Mouse (Mus musculus) intestine, embryonic 15.5 days (tissue): ENCODE results near the gene Homer3. TPM values are rescaled to one million over a fixed set of nuclear protein-coding genes. Genes with fewer than 3 reads are reported as not detected.
A peak's percentile ranks its signal among the peaks of the same experiment; 100 is the strongest.

Experiments
- ATAC-seq: fragments of 200-750 bp; cut with Nextera tagmentation; 2 replicates; pipeline ENCODE4 v1.8.0; 2017; ENCODE audit warnings: moderate TSS enrichment, moderate library complexity
- H3K27ac ChIP-seq: fragments of 300-500 bp; sonication (generic); 2 replicates; pipeline ENCODE4 v1.5.1; 2015; ENCODE audit warnings: mild to moderate bottlenecking, inconsistent platforms
- H3K27me3 ChIP-seq: fragments of 300-500 bp; sonication (generic); replicated peaks from 2 replicates; pipeline ENCODE4 v1.6.1; 2015; ENCODE audit warnings: inconsistent platforms
- H3K36me3 ChIP-seq: fragments of 300-500 bp; sonication (generic); 2 replicates; pipeline ENCODE4 v1.6.1; 2015; ENCODE audit warnings: inconsistent platforms
- H3K4me1 ChIP-seq: fragments of 300-500 bp; sonication (generic); replicated peaks from 2 replicates; pipeline ENCODE4 v1.6.1; 2015; ENCODE audit warnings: inconsistent platforms
- H3K4me2 ChIP-seq: fragments of 300-500 bp; sonication (generic); replicated peaks from 2 replicates; pipeline ENCODE4 v1.6.1; 2015; ENCODE audit warnings: mild to moderate bottlenecking, inconsistent platforms
- H3K4me3 ChIP-seq: fragments of 300-500 bp; sonication (generic); replicated peaks from 2 replicates; pipeline ENCODE4 v1.5.1; 2015; ENCODE audit warnings: inconsistent platforms
- H3K9ac ChIP-seq: fragments of 300-500 bp; sonication (generic); 2 replicates; pipeline ENCODE4 v1.6.1; 2015; ENCODE audit warnings: inconsistent platforms
- H3K9me3 ChIP-seq: fragments of 300-500 bp; sonication (generic); 2 replicates; pipeline ENCODE4 v1.6.1; 2016; ENCODE audit warnings: inconsistent platforms
- WGBS: fragments of 180-500 bp; shearing (Covaris S2); methylation state at CpG from one replicate; pipeline ENCODE4 v1.1.7; 2015; 5-methylcytosine and 5-hydroxymethylcytosine counted together
- polyA plus RNA-seq: library from polyadenylated mRNA; unstranded; fragments of >200 nt; fragmentation: Nextera tagmentation; extraction: Ambion mirVana; gene quantifications from 2 replicates; pipeline ENCODE4 v1.2.1, GENCODE M21; 2015

Homer3 gene
- polyA plus RNA-seq, 1 experiment from 2014 or later, result 31.5 TPM

GRCm38 (mm10) chr8:70329124-70329834, 46.7 kb downstream of the Homer3 start, which contains the start of gene Gdf1:
TSS of gene Gdf1 (plus strand) at chr8:70329817.
- peaks cover 14% of the 10 kb centered on the region for H3K4me1 ChIP-seq
- H3K27me3 ChIP-seq, result peaks cover 3% of the 10 kb centered on the region; the same call in 1 of the 2 replicates
- peak within 1 kb of the TSS; percentile 39 for H3K4me2 ChIP-seq
- no peak within 1 kb of the TSS for H3K9ac ChIP-seq
- H3K27ac ChIP-seq, result no peak within 1 kb of the TSS
- no peaks in the 10 kb centered on the region for H3K9me3 ChIP-seq
- WGBS, result 32% methylated on average over 14 of the region's 14 CpGs
- peaks cover 29% of the 10 kb centered on the region for H3K36me3 ChIP-seq
- ATAC-seq, result peak; percentile 17; the same call in 1 of the 2 replicates
- 0 out of 2 replicates have a peak within 1 kb of the TSS, but pooled peaks have one; percentile 10 for H3K4me3 ChIP-seq

GRCm38 (mm10) chr8:70329835-70330740, 47.5 kb downstream of the Homer3 start:
- Histone ChIP-seq H3K4me3 (0 out of 2 replicates have a peak overlapping the region, but pooled peaks have one; percentile 10), H3K27me3 (peaks cover 3% of the 10 kb centered on the region; the same call in 1 of the 2 replicates), H3K9me3 (no peaks in the 10 kb centered on the region), H3K36me3 (peaks cover 37% of the 10 kb centered on the region), H3K4me1 (peaks cover 14% of the 10 kb centered on the region), H3K27ac (no peak overlapping the region), H3K4me2 (peak overlapping the region; percentile 39), H3K9ac (no peak overlapping the region)
- peak; percentile 12 for ATAC-seq
- WGBS, result 20% methylated on average over 45 of the region's 45 CpGs

GRCm38 (mm10) chr8:70330741-70331364, 48.2 kb downstream of the Homer3 start:
- H3K9ac ChIP-seq, result no peak overlapping the region
- H3K4me2 ChIP-seq, result peak overlapping the region; percentile 39

GRCm38 (mm10) chr8:70331526-70331925, 48.9 kb downstream of the Homer3 start:
- Histone ChIP-seq H3K36me3 (peaks cover 51% of the 10 kb centered on the region), H3K4me1 (peaks cover 14% of the 10 kb centered on the region), H3K9ac (no peak overlapping the region), H3K27ac (no peak overlapping the region), H3K9me3 (no peaks in the 10 kb centered on the region), H3K4me3 (no peak overlapping the region), H3K27me3 (peaks cover 3% of the 10 kb centered on the region; the same call in 1 of the 2 replicates), H3K4me2 (no peak overlapping the region)
- 79% methylated on average over 19 of the region's 19 CpGs for WGBS
- ATAC-seq, result no peak

More at GRCm38 (mm10) chr8:70330741-70331364, 48.2 kb downstream of the Homer3 start:
- H3K36me3 ChIP-seq, result peaks cover 45% of the 10 kb centered on the region
- H3K4me1 ChIP-seq, result peaks cover 14% of the 10 kb centered on the region
- no peak overlapping the region for H3K27ac ChIP-seq
- ATAC-seq, result peak; percentile 69
- H3K4me3 ChIP-seq, result 0 out of 2 replicates have a peak overlapping the region, but pooled peaks have one; percentile 9
- H3K9me3 ChIP-seq, result no peaks in the 10 kb centered on the region
- WGBS, result 47% methylated on average over 53 of the region's 53 CpGs
- peaks cover 3% of the 10 kb centered on the region; the same call in 1 of the 2 replicates for H3K27me3 ChIP-seq

- Histone ChIP-seq H3K27me3 (peaks cover 3% of the 10 kb centered on the region; the same call in 1 of the 2 replicates), H3K27ac (no peak overlapping the region), H3K9ac (no peak overlapping the region), H3K36me3 (peaks cover 59% of the 10 kb centered on the region), H3K9me3 (no peaks in the 10 kb centered on the region), H3K4me2 (no peak overlapping the region), H3K4me1 (peaks cover 14% of the 10 kb centered on the region), H3K4me3 (no peak overlapping the region)
- ATAC-seq, result peak; percentile 84
- 30% methylated on average over 41 of the region's 41 CpGs for WGBS
These were observed 49.6 kb downstream of the Homer3 start for GRCm38 (mm10) chr8:70332070-70332877.

- no peak overlapping the region for H3K27ac ChIP-seq
- no peaks in the 10 kb centered on the region for H3K9me3 ChIP-seq
- H3K36me3 ChIP-seq, result peaks cover 64% of the 10 kb centered on the region
- no peak overlapping the region for H3K4me3 ChIP-seq
- H3K9ac ChIP-seq, result no peak overlapping the region
- ATAC-seq, result no peak
- peaks cover 14% of the 10 kb centered on the region for H3K4me1 ChIP-seq
- peaks cover 3% of the 10 kb centered on the region; the same call in 1 of the 2 replicates for H3K27me3 ChIP-seq
- no peak overlapping the region for H3K4me2 ChIP-seq
- 94% methylated on average over 6 of the region's 6 CpGs for WGBS
These were observed 50.2 kb downstream of the Homer3 start for GRCm38 (mm10) chr8:70332878-70333202.

- Histone ChIP-seq H3K4me2 (no peak overlapping the region), H3K27ac (no peak overlapping the region), H3K9me3 (no peaks in the 10 kb centered on the region), H3K27me3 (no peaks in the 10 kb centered on the region), H3K36me3 (peaks cover 89% of the 10 kb centered on the region), H3K4me1 (no peaks in the 10 kb centered on the region), H3K4me3 (no peak overlapping the region), H3K9ac (no peak overlapping the region)
- WGBS, result 88% methylated on average over 7 of the region's 7 CpGs
- ATAC-seq, result no peak
These were observed 56.3 kb downstream of the Homer3 start for GRCm38 (mm10) chr8:70338931-70339330.

GRCm38 (mm10) chr8:70340659-70341058, 58.0 kb downstream of the Homer3 start:
- WGBS, result 86% methylated on average over 7 of the region's 7 CpGs

GRCm38 (mm10) chr8:70342007-70342406, 59.4 kb downstream of the Homer3 start:
- no peak overlapping the region for H3K4me3 ChIP-seq
- no peaks in the 10 kb centered on the region for H3K27me3 ChIP-seq
- 91% methylated on average over 14 of the region's 14 CpGs for whole genome bisulfite sequencing
- no peaks in the 10 kb centered on the region for H3K9me3 ChIP-seq
- H3K27ac ChIP-seq, result no peak overlapping the region
- no peaks in the 10 kb centered on the region for H3K4me1 ChIP-seq
- no peak overlapping the region for H3K9ac ChIP-seq
- H3K36me3 ChIP-seq, result peaks cover 61% of the 10 kb centered on the region
- no peak for ATAC-seq
- H3K4me2 ChIP-seq, result no peak overlapping the region

More at GRCm38 (mm10) chr8:70340659-70341058, 58.0 kb downstream of the Homer3 start:
- Histone ChIP-seq H3K9me3 (no peaks in the 10 kb centered on the region), H3K36me3 (peaks cover 72% of the 10 kb centered on the region), H3K4me2 (no peak overlapping the region), H3K9ac (no peak overlapping the region), H3K4me3 (no peak overlapping the region), H3K27ac (no peak overlapping the region), H3K4me1 (no peaks in the 10 kb centered on the region), H3K27me3 (no peaks in the 10 kb centered on the region)
- ATAC-seq, result no peak

- Histone ChIP-seq H3K4me1 (peaks cover 4% of the 10 kb centered on the region; the same call in 1 of the 2 replicates), H3K36me3 (peaks cover 50% of the 10 kb centered on the region), H3K9me3 (no peaks in the 10 kb centered on the region), H3K27ac (no peak overlapping the region), H3K4me2 (no peak overlapping the region), H3K27me3 (no peaks in the 10 kb centered on the region), H3K9ac (no peak overlapping the region), H3K4me3 (no peak overlapping the region)
- ATAC-seq, result no peak
- 75% methylated on average over 7 of the region's 7 CpGs for WGBS
These were observed 60.4 kb downstream of the Homer3 start for GRCm38 (mm10) chr8:70343076-70343475.

- Histone ChIP-seq H3K36me3 (peaks cover 48% of the 10 kb centered on the region), H3K27ac (no peak overlapping the region), H3K4me1 (peaks cover 9% of the 10 kb centered on the region), H3K27me3 (no peaks in the 10 kb centered on the region), H3K9me3 (no peaks in the 10 kb centered on the region), H3K4me3 (no peak overlapping the region), H3K9ac (no peak overlapping the region), H3K4me2 (no peak overlapping the region)
- ATAC-seq, result peak; percentile 65; the same call in 1 of the 2 replicates
- 57% methylated on average over 6 of the region's 6 CpGs for WGBS
These were observed 61.1 kb downstream of the Homer3 start for GRCm38 (mm10) chr8:70343696-70344095.
